Mouse (Mus musculus) G1E (cell line): ENCODE measurements around the gene Usp30. TPM values are rescaled to one million over a fixed set of nuclear protein-coding genes. Genes with fewer than 3 reads are reported as not detected.

Experiments used
- ATAC-seq: 2 replicates; pipeline ENCODE4 v1.8.0; 2016; ENCODE audit warnings: mild to moderate bottlenecking; ENCODE audit not compliant: insufficient number of reproducible peaks, poor library complexity, low FRiP score, severe bottlenecking; ENCODE audit errors: extremely low read depth
- DNase-seq: peaks from one replicate; pipeline ENCODE4 v3.0.0; 2012; ENCODE audit warnings: low spot score
- H3K27me3 ChIP-seq: 2 replicates; pipeline ENCODE4 v1.6.1; 2012; ENCODE audit warnings: mild to moderate bottlenecking, low read length, inconsistent platforms; ENCODE audit not compliant: insufficient read depth
- H3K36me3 ChIP-seq: replicated peaks from 2 replicates; pipeline ENCODE3; 2012; ENCODE audit warnings: mild to moderate bottlenecking, inconsistent platforms
- H3K4me1 ChIP-seq: 2 replicates; pipeline ENCODE4 v1.6.1; 2012; ENCODE audit warnings: low read depth, low read length, inconsistent platforms, mixed read lengths; ENCODE audit not compliant: insufficient read depth
- H3K4me3 ChIP-seq: 2 replicates; pipeline ENCODE4 v1.5.1; 2012; ENCODE audit warnings: low read depth, mild to moderate bottlenecking, inconsistent platforms, low read length, moderate library complexity, mixed read lengths
- H3K9me3 ChIP-seq: replicated peaks from 2 replicates; pipeline ENCODE4 v1.6.1; 2012; ENCODE audit warnings: inconsistent platforms
- CTCF ChIP-seq: IDR thresholded peaks from 2 replicates; pipeline ENCODE4 v1.5.1; 2012; ENCODE audit warnings: low read depth, low read length, inconsistent platforms, mixed read lengths
- GATA1 ChIP-seq: IDR thresholded peaks from 2 replicates; pipeline ENCODE4 v1.6.1; 2012; ENCODE audit warnings: borderline replicate concordance, low read length, inconsistent platforms, mixed read lengths
- GATA2 ChIP-seq: IDR thresholded peaks from 2 replicates; pipeline ENCODE4 v1.6.1; 2012; ENCODE audit warnings: low read depth, low read length, inconsistent platforms, borderline replicate concordance
- POLR2AphosphoS5 ChIP-seq: IDR thresholded peaks from 2 replicates; pipeline ENCODE4 v1.6.1; 2012; ENCODE audit warnings: low read depth, low read length, inconsistent platforms; ENCODE audit not compliant: insufficient replicate concordance
- TAL1 ChIP-seq: conservative IDR thresholded peaks from 2 replicates; pipeline ENCODE4 v1.6.1; 2012; ENCODE audit warnings: low read depth, low read length, inconsistent platforms, mixed read lengths
- polyA plus RNA-seq: library from polyadenylated mRNA; stranded (reverse); fragments of >175 nt; gene quantifications from 2 replicates; pipeline ENCODE4 v1.2.3, GENCODE M21; 2012
- total RNA-seq, 2 experiments: library from RNA; stranded (forward) in 1 of 2; stranded (reverse) in 1 of 2; fragments of 200-1000 nt in 1 of 2; fragments of >200 nt in 1 of 2; fragmentation: Nextera tagmentation in 1 of 2; gene quantifications; 2 replicates each; pipeline ENCODE4 v1.2.3; 2014 to 2017

Gene Usp30
- total and polyA plus RNA-seq, 3 experiments: 7.6 to 11.8 (median 9.9) TPM

GRCm38 (mm10) chr5:114032161-114032763 lies 33.0 kb upstream of the Usp30 start:
- no peak for ATAC-seq
- H3K4me1 ChIP-seq: no peaks in the 10 kb centered on the region
- peaks cover 13% of the 10 kb centered on the region for H3K27me3 ChIP-seq
- no peak for DNase-seq
- no peak overlapping the region for H3K4me3 ChIP-seq
- TF ChIP-seq TAL1: no peak
- no peak for TF ChIP-seq POLR2AphosphoS5
- TF ChIP-seq GATA2: no peak
- TF ChIP-seq CTCF: no peak
- TF ChIP-seq GATA1: no peak
- no peaks in the 10 kb centered on the region for H3K36me3 ChIP-seq
- H3K9me3 ChIP-seq: peaks cover 5% of the 10 kb centered on the region; the same call in 1 of the 2 replicates

GRCm38 (mm10) chr5:114034393-114034792 lies 30.9 kb upstream of the Usp30 start:
- H3K4me1 ChIP-seq: no peaks in the 10 kb centered on the region
- no peak overlapping the region for H3K4me3 ChIP-seq
- H3K27me3 ChIP-seq: peaks cover 13% of the 10 kb centered on the region
- H3K9me3 ChIP-seq: peaks cover 5% of the 10 kb centered on the region; the same call in 1 of the 2 replicates
- DNase-seq (no peak), ATAC-seq (no peak)
- TF ChIP-seq GATA1 (no peak), POLR2AphosphoS5 (no peak), CTCF (no peak), TAL1 (no peak), GATA2 (no peak)
- no peaks in the 10 kb centered on the region for H3K36me3 ChIP-seq

- no peaks in the 10 kb centered on the region for H3K36me3 ChIP-seq
- no peaks in the 10 kb centered on the region for H3K4me1 ChIP-seq
- no peak for ATAC-seq
- TF ChIP-seq CTCF (no peak), GATA2 (no peak), GATA1 (no peak), TAL1 (no peak), POLR2AphosphoS5 (no peak)
- H3K9me3 ChIP-seq: peaks cover 5% of the 10 kb centered on the region; the same call in 1 of the 2 replicates
- H3K4me3 ChIP-seq: no peak overlapping the region
- no peak for DNase-seq
- peaks cover 13% of the 10 kb centered on the region for H3K27me3 ChIP-seq
Observed at GRCm38 (mm10) chr5:114035111-114035510, 30.1 kb upstream of the Usp30 start.

- Histone ChIP-seq H3K9me3 (no peaks in the 10 kb centered on the region), H3K27me3 (peaks cover 10% of the 10 kb centered on the region), H3K4me1 (peaks cover 8% of the 10 kb centered on the region), H3K4me3 (no peak overlapping the region), H3K36me3 (no peaks in the 10 kb centered on the region)
- ATAC-seq (no peak), DNase-seq (no peak)
- TF ChIP-seq GATA1 (no peak), CTCF (no peak), POLR2AphosphoS5 (no peak), TAL1 (no peak), GATA2 (no peak)
Observed at GRCm38 (mm10) chr5:114040508-114040907, 24.8 kb upstream of the Usp30 start.

- Histone ChIP-seq H3K4me1 (peaks cover 8% of the 10 kb centered on the region), H3K4me3 (no peak overlapping the region)
- no peak for TF ChIP-seq GATA2
- no peak for TF ChIP-seq TAL1
- TF ChIP-seq CTCF: no peak
- no peak for TF ChIP-seq GATA1
- TF ChIP-seq POLR2AphosphoS5: no peak
Observed at GRCm38 (mm10) chr5:114040911-114041310, 24.4 kb upstream of the Usp30 start.

GRCm38 (mm10) chr5:114041327-114041930 lies 23.8 kb upstream of the Usp30 start:
- Histone ChIP-seq H3K27me3 (peaks cover 10% of the 10 kb centered on the region), H3K36me3 (no peaks in the 10 kb centered on the region), H3K9me3 (no peaks in the 10 kb centered on the region), H3K4me3 (no peak overlapping the region), H3K4me1 (peaks cover 11% of the 10 kb centered on the region)
- no peak for ATAC-seq
- no peak for DNase-seq
- TF ChIP-seq GATA2: no peak
- TF ChIP-seq TAL1: no peak

More at GRCm38 (mm10) chr5:114040911-114041310, 24.4 kb upstream of the Usp30 start:
- H3K36me3 ChIP-seq: no peaks in the 10 kb centered on the region
- no peak for DNase-seq
- ATAC-seq: no peak
- H3K9me3 ChIP-seq: no peaks in the 10 kb centered on the region
- H3K27me3 ChIP-seq: peaks cover 10% of the 10 kb centered on the region
